Mouse (Mus musculus): ENCODE measurements around the gene Hoxd11. TPM values are rescaled to one million over a fixed set of nuclear protein-coding genes. Genes with fewer than 3 reads are reported as not detected.

Hoxd11 gene
- total RNA-seq, 1 experiment from 2014 or later, result not detected

- ATAC-seq (ENCODE audit: extremely low read depth, insufficient number of reproducible peaks, low FRiP score, poor library complexity, severe bottlenecking), result no peak
Observed at GRCm38 (mm10) chr2:74720384-74720783, 41.0 kb downstream of the Hoxd11 start.

- no peak for ATAC-seq (ENCODE audit: extremely low read depth, insufficient number of reproducible peaks, low FRiP score, poor library complexity, severe bottlenecking)
Observed at GRCm38 (mm10) chr2:74720955-74721491, 41.7 kb downstream of the Hoxd11 start.

- ATAC-seq (ENCODE audit: extremely low read depth, insufficient number of reproducible peaks, low FRiP score, poor library complexity, severe bottlenecking), result no peak
Observed at GRCm38 (mm10) chr2:74721882-74722281, 42.5 kb downstream of the Hoxd11 start.

- no peak for ATAC-seq (ENCODE audit: extremely low read depth, insufficient number of reproducible peaks, low FRiP score, poor library complexity, severe bottlenecking)
Observed at GRCm38 (mm10) chr2:74722949-74723348, 43.6 kb downstream of the Hoxd11 start.

GRCm38 (mm10) chr2:74724244-74725015 lies 45.1 kb downstream of the Hoxd11 start:
- ATAC-seq (ENCODE audit: extremely low read depth, insufficient number of reproducible peaks, low FRiP score, poor library complexity, severe bottlenecking), result no peak

GRCm38 (mm10) chr2:74725171-74725570 lies 45.8 kb downstream of the Hoxd11 start:
- ATAC-seq (ENCODE audit: extremely low read depth, insufficient number of reproducible peaks, low FRiP score, poor library complexity, severe bottlenecking), result no peak

GRCm38 (mm10) chr2:74726551-74726950 lies 47.2 kb downstream of the Hoxd11 start, which contains the start of gene Gm28230:
Gm28230 (plus strand) TSS chr2:74726728.
- no peak for ATAC-seq (ENCODE audit: extremely low read depth, insufficient number of reproducible peaks, low FRiP score, poor library complexity, severe bottlenecking)

- ATAC-seq (ENCODE audit: extremely low read depth, insufficient number of reproducible peaks, low FRiP score, poor library complexity, severe bottlenecking), result no peak
Observed at GRCm38 (mm10) chr2:74726973-74727639, 47.7 kb downstream of the Hoxd11 start.

- no peak for ATAC-seq (ENCODE audit: extremely low read depth, insufficient number of reproducible peaks, low FRiP score, poor library complexity, severe bottlenecking)
Observed at GRCm38 (mm10) chr2:74727640-74728302, 48.4 kb downstream of the Hoxd11 start.

- ATAC-seq (ENCODE audit: extremely low read depth, insufficient number of reproducible peaks, low FRiP score, poor library complexity, severe bottlenecking), result no peak
Observed at GRCm38 (mm10) chr2:74728303-74728680, 48.9 kb downstream of the Hoxd11 start.

- no peak for ATAC-seq (ENCODE audit: extremely low read depth, insufficient number of reproducible peaks, low FRiP score, poor library complexity, severe bottlenecking)
Observed at GRCm38 (mm10) chr2:74730331-74730730, 51.0 kb downstream of the Hoxd11 start.

- ATAC-seq (ENCODE audit: extremely low read depth, insufficient number of reproducible peaks, low FRiP score, poor library complexity, severe bottlenecking), result no peak
Observed at GRCm38 (mm10) chr2:74731055-74731454, 51.7 kb downstream of the Hoxd11 start.

- ATAC-seq (ENCODE audit: extremely low read depth, insufficient number of reproducible peaks, low FRiP score, poor library complexity, severe bottlenecking), result no peak
Observed at GRCm38 (mm10) chr2:74731799-74732512, 52.6 kb downstream of the Hoxd11 start.

GRCm38 (mm10) chr2:74732513-74733316 lies 53.4 kb downstream of the Hoxd11 start:
- ATAC-seq (ENCODE audit: extremely low read depth, insufficient number of reproducible peaks, low FRiP score, poor library complexity, severe bottlenecking), result no peak

- no peak for ATAC-seq (ENCODE audit: extremely low read depth, insufficient number of reproducible peaks, low FRiP score, poor library complexity, severe bottlenecking)
Observed at GRCm38 (mm10) chr2:74733317-74733661, 53.9 kb downstream of the Hoxd11 start.

GRCm38 (mm10) chr2:74733765-74734164 lies 54.4 kb downstream of the Hoxd11 start:
- no peak for ATAC-seq (ENCODE audit: extremely low read depth, insufficient number of reproducible peaks, low FRiP score, poor library complexity, severe bottlenecking)

- ATAC-seq (ENCODE audit: extremely low read depth, insufficient number of reproducible peaks, low FRiP score, poor library complexity, severe bottlenecking), result no peak
Observed at GRCm38 (mm10) chr2:74734451-74734850, 55.1 kb downstream of the Hoxd11 start.

Measured in neutrophil, adult 5-6 weeks (primary cell).